Mouse (Mus musculus): ENCODE results near the gene Ten1. TPM values are rescaled to one million over a fixed set of nuclear protein-coding genes. Genes with fewer than 3 reads are reported as not detected.

The Ten1 gene
- 10 to 100 TPM; 19.9 to 22.5 TPM for total RNA-seq (2021)
- long read RNA-seq, experiment 1, transcript Ten1-201 (4 exons, 902 nt): major isoform, 11 of 13 reads
- long read RNA-seq, experiment 1, partial matches to known transcripts: 1 of 13 reads
- long read RNA-seq, experiment 1, other reads (novel, unspliced or antisense): 1 of 13 reads
- long read RNA-seq, experiment 2, transcript Ten1-201 (4 exons, 902 nt): major isoform, 13 of 15 reads
- long read RNA-seq, experiment 2, partial matches to known transcripts: 0 of 15 reads
- long read RNA-seq, experiment 2, other reads (novel, unspliced or antisense): 2 of 15 reads

DNA sequence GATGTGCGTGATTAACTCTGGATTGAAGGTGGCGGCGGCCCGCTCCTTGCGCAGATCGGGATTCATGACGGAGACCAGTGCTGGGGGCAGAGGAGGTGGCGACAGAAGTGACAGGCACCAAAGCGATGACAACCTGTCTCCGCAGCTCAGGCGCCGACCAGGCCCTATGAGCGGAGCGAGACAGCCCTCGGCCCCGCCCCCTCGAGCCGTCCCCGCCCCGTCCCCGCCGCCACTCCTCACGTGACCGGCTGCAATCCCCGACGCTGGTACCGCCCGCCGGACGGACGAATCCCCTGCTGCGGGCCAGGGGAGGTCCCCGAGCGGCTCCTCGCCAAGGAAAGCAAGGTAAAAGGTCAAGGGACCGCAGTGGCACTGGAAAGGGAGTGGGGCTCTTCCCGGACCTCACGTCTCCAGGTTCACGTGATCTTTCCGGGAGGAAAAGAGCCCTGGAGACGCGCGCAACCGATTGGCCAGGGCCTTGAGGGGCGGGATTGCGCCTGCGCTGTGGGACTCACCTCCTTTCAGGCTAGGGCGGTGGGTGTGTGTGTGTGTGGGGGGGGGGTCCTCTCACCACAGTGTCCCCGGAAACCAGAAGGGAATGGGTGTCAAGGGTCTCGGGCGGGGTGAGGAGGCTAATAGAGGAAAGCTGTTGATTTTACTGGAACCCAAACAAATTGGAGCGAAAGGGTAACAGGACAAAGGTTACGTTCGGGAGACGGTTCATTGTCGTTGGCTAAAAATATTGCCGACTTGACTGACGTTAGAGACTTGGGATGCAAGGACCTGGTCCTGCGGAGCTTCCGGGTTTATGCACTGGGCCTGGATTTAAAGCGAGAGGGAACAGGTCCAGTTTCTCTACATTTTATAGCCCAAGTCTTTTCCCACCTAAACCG, at the start of gene Ten1, which contains the start of gene Acox1:
Ten1 (plus strand) TSS at position 217 of the 893 bp plus-strand sequence.
Acox1 (minus strand) TSS at position 407 of the 893 bp plus-strand sequence.
- DNase-seq: peak; percentile 96

GRCm38 (mm10) chr11:116149341-116149740, 49.3 kb upstream of the Ten1 start:
- no peak for DNase-seq

DNA sequence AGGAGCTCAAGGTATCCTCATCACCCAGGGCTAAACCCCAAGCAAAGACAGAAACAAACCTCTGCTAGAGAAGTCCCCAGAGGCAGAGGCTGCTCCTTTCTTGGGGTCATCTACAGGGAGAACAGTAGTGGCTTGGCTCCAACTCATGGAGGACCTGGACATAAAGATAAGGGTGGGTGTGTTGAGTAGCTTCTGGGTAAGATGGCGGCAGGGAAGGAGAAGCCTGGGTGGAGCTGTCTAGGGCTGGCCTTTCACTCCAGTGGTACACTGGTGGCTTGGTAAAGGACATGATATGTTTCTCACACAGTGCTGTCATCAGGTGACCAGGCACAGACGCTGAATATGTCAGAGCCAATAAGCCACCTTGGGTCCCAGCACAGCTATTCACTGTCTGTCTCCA, 47.7 kb upstream of the Ten1 start:
- no peak for DNase-seq

DNA sequence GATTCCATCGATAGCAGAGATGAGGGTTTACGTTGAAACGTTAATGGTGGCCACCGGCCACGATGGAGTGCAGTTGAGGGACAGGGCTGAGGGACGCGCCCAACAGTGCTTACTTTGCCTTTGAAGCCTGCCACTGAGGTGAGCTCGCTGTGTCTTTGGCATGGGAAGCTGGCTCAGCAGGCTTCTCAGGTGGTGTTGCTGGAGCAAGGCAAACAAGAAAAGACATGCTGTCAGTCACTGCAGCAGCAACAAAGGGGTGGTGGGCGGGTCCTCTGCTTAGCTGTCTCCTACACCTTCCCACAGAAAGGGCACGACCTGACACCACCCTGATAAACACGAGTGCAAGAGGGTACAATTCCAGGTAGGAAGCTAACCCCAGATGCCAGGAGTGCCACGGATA, 37.3 kb upstream of the Ten1 start:
- no peak for DNase-seq

DNA sequence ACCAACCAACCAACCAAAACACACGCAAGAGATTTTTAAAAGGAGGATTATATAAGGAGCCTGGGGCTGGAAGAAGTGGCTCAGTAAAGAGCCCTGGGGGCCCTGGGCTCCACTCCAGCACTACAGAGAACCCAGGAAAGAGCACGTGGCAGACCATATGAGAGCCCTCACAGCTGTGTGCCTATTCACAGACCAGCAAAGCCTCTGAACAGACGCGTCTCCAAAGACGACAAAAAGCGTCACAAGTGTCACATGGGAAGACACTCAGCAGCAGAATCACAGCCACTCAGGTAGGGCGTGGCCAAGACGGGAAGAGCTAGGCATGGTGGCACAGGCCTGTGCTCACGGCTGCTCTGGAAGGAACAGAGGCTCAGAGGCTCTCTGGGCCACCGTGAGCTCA, 36.5 kb upstream of the Ten1 start:
- DNase-seq: no peak

DNA sequence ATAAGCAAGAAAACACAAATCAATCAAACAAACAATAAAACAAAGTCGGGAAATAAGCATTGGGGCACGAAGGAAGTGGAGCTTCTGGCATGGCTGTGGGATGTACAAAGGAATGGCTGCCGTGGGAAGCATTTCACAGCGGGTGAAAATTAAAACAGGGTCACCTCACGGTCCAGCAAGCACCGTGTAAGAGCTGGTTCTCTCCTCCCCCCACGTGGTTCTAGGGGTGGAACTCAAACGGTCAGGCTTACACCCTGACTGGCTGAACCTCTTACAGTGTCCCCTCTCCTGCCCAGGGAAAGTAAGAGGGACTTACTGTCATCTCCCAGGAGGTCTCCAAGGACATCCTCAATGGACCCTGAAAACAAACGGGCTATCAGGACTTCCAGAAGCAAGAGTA, 35.7 kb upstream of the Ten1 start:
- no peak for DNase-seq

- no peak for DNase-seq
These were observed 31.4 kb upstream of the Ten1 start for GRCm38 (mm10) chr11:116167232-116167631.

GRCm38 (mm10) chr11:116167884-116168439, 30.7 kb upstream of the Ten1 start, which contains the start of gene Fbf1:
TSS of gene Fbf1 (minus strand) at chr11:116168166.
- peak; percentile 95 for DNase-seq

GRCm38 (mm10) chr11:116169214-116169613, 29.4 kb upstream of the Ten1 start:
- DNase-seq: no peak

- DNase-seq: no peak
These were observed 28.5 kb upstream of the Ten1 start for GRCm38 (mm10) chr11:116170003-116170800.

DNA sequence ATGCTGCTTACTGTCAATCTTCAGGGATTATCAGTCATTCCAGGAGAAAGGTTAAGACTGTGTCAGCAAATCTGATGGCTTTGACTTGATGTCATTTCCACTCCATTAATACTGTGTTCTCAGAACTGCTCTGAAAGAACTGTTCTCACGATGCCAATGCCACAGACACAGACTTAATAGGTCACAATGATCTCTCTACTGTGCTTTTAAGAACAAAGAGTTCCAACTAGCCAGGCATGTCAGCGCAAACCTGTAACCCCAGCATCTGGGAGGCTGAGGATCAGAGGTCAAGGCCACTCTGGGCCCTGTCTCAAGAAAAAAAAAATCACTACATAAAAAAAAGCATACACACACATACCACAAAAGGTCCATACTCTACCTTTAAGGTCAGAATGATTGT, 26.7 kb upstream of the Ten1 start:
- DNase-seq: no peak

- no peak for DNase-seq
These were observed 23.7 kb upstream of the Ten1 start for GRCm38 (mm10) chr11:116174775-116175448.

GRCm38 (mm10) chr11:116176010-116176409, 22.6 kb upstream of the Ten1 start:
- no peak for DNase-seq

GRCm38 (mm10) chr11:116178411-116179121, 20.1 kb upstream of the Ten1 start:
- DNase-seq: no peak

DNA sequence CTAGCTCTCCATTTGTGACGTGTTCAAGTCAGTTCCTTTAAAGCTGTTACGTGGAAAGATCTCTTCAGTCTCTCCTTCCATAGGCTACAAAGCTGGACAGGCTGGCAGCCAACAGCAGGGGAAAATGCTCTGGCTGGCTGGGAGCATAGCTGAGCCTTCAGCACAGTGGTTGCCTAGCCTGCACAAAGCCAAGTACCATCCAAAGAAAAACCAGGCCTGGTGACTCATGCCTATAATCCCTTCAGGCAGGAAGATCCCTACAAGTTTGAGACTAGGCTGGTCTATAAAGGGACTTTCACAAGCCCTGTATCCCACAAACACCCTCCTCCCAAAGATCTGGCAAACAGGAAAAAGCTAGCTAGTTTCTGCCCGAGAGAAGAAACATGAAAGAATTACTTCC, 12.8 kb upstream of the Ten1 start:
- DNase-seq: no peak

GRCm38 (mm10) chr11:116186360-116186759, 12.3 kb upstream of the Ten1 start:
- DNase-seq: no peak

DNA sequence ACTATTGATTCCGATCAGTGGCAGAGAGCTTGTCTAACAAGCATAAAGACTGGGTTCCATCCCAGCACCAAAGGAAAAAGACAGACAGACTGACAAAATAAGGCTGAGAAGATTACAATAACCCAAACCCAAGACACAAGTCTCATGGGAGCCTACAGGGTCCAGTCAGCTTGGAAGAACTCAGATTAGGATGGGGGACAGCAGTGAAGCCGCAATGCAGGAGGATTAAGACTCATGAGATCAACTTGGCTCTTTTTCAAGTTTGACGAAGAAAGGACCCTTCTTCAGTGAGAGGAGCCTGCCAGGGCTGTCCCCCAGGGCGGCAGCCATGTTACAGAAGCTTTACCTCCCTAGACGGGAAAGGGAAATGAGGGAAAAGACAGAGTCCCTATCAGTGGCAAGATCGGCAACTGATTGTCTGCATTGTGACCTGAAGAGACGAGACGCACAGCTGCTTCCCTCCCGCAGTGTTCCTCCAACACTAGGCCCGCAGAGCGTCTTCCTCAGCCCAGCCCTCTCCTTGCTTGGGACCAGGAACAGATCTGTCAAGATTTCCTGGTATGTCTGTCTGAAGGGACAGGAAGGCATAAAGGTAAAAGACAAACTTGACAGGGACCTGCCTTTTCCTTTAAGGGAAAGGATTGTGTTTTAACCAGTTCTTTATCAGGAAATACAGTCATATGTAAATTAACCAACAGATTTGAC, 11.3 kb upstream of the Ten1 start:
- DNase-seq: no peak

- no peak for DNase-seq
These were observed 4.0 kb upstream of the Ten1 start for GRCm38 (mm10) chr11:116194619-116195018.

GRCm38 (mm10) chr11:116195252-116195651, 3.4 kb upstream of the Ten1 start:
- DNase-seq: no peak

DNA sequence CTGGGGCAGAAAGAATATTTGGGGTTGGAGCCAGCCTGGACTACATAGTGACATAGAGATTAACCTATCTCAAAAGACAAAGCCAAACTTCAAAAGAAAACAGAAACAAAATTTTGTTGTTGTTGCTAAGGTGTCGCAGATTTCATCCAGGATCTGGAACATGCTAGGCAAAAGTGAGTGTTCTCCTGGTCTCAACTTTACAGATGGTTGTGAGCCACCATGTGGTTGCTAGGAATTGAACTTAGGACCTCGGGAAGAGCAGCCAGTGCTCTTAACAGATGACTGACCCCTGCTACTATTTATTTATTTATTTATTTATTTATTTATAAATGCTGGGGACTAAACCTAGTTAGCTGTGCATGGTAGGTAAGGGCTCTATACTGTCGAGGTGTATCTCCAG, 2.3 kb upstream of the Ten1 start:
- no peak for DNase-seq
